In the genomic region with DNA sequence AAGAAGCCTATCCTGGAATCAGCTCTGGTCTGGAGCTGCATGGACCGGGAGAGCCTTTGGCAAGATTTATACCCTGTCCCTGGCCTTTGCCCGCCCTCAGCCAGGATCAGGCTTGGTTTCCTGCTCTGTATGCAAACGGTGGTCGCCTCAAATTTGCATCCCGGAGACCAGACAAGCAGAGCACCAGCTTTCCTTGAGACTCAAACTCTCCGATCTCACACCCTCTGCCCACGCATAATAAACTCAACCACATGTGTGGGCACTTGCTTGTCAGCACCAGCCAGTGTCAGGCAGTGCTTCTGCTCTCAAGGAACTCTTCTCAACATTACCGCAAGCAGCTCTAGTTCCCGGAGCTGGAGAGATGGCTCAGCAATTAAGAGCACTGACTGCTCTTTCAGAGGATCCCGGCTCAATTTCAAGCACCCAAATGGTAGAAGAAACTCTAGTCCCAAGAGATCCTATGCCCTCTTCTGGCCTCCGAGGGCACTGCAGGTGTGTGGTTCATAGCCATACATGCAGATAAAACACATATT, we compare ENCODE assay signal across 8 mouse cellular contexts. TPM values are rescaled to one million over a fixed set of nuclear protein-coding genes. Genes with fewer than 3 reads are reported as not detected.
DNase-seq lines count a peak whose midpoint lies in the region; ATAC-seq lines count a peak whose summit lies in the region.

No protein-coding gene starts in this region.

- peak; percentile 83 for DNase-seq in CD4-positive helper T cell, adult 2 months (ENCODE audit: low read depth, low spot score)
- peak; percentile 70 for DNase-seq in adrenal gland, postnatal 25 days
- peak; percentile 73 for DNase-seq in embryonic facial prominence, embryonic 14.5 days (ENCODE audit: low spot score)
- peak; percentile 90 for DNase-seq in heart, embryonic 10.5 days (ENCODE audit: low spot score)
- peak; percentile 76 to 85 for DNase-seq in kidney, adult 8-10 months
- DNase-seq in neural tube, embryonic 11.5 days (ENCODE audit: low spot score): peak; percentile 73
- peak; percentile 46 for DNase-seq in telencephalon, adult 2 months (ENCODE audit: low read depth, low spot score)

- peak overlapping the region; percentile 67 for H3K9ac ChIP-seq in embryonic facial prominence, embryonic 14.5 days (ENCODE audit: low read depth, low read length)
- peak overlapping the region; percentile 77 for H3K9ac ChIP-seq in liver, embryonic 16.5 days (ENCODE audit: low read depth, low read length)
- peak overlapping the region; percentile 50 for H3K9ac ChIP-seq in neural tube, embryonic 11.5 days (ENCODE audit: low read length)

- peak; percentile 17 for ATAC-seq in embryonic facial prominence, embryonic 14.5 days (ENCODE audit: low read depth)
- peak; percentile 3; the same call in 1 of the 2 replicates for ATAC-seq in liver, embryonic 16.5 days (ENCODE audit: low read depth)
- peak; percentile 57 for ATAC-seq in neural tube, embryonic 11.5 days (ENCODE audit: insufficient read depth, low FRiP score, low TSS enrichment)

- H3K36me3 ChIP-seq in embryonic facial prominence, embryonic 14.5 days (ENCODE audit: control insufficient read depth, insufficient read depth, low read length): peaks cover 21% of the 10 kb centered on the region
- peaks cover 28% of the 10 kb centered on the region for H3K36me3 ChIP-seq in heart, embryonic 10.5 days
- peaks cover 20% of the 10 kb centered on the region for H3K36me3 ChIP-seq in liver, embryonic 16.5 days (ENCODE audit: control insufficient read depth, insufficient read depth)
- peaks cover 7% of the 10 kb centered on the region; the same call in 1 of the 2 replicates for H3K36me3 ChIP-seq in neural tube, embryonic 11.5 days (ENCODE audit: control insufficient read depth, insufficient read depth, low read length)

- peak overlapping the region; percentile 44 for H3K4me3 ChIP-seq in embryonic facial prominence, embryonic 14.5 days (ENCODE audit: low read depth, low read length)
- peak overlapping the region; percentile 57 for H3K4me3 ChIP-seq in heart, embryonic 10.5 days
- peak overlapping the region; percentile 67 for H3K4me3 ChIP-seq in liver, embryonic 16.5 days (ENCODE audit: low read depth, low read length)
- peak overlapping the region; percentile 42 for H3K4me3 ChIP-seq in neural tube, embryonic 11.5 days (ENCODE audit: low read depth, low read length)

- peaks cover 9% of the 10 kb centered on the region; the same call in 1 of the 2 replicates for H3K4me1 ChIP-seq in embryonic facial prominence, embryonic 14.5 days (ENCODE audit: control insufficient read depth, insufficient read depth, low read length)
- peaks cover 39% of the 10 kb centered on the region for H3K4me1 ChIP-seq in heart, embryonic 10.5 days
- peaks cover 52% of the 10 kb centered on the region for H3K4me1 ChIP-seq in liver, embryonic 16.5 days (ENCODE audit: control insufficient read depth, low read depth, low read length)
- H3K4me1 ChIP-seq in neural tube, embryonic 11.5 days (ENCODE audit: control insufficient read depth, insufficient read depth, low read length): peaks cover under 1% of the 10 kb centered on the region

- peak overlapping the region; percentile 75 for H3K27ac ChIP-seq in embryonic facial prominence, embryonic 14.5 days (replicated peaks; ENCODE audit: low read depth, low read length)
- peak overlapping the region; percentile 88 for H3K27ac ChIP-seq in heart, embryonic 10.5 days
- H3K27ac ChIP-seq in liver, embryonic 16.5 days (ENCODE audit: low read length): peak overlapping the region; percentile 95
- H3K27ac ChIP-seq in neural tube, embryonic 11.5 days (ENCODE audit: low read depth, low read length): peak overlapping the region; percentile 64

- H3K9me3 ChIP-seq in embryonic facial prominence, embryonic 14.5 days (ENCODE audit: control insufficient read depth, low read length): no peaks in the 10 kb centered on the region
- H3K9me3 ChIP-seq in heart, embryonic 10.5 days: no peaks in the 10 kb centered on the region
- H3K9me3 ChIP-seq in liver, embryonic 16.5 days (replicated peaks; ENCODE audit: control insufficient read depth, low read length): no peaks in the 10 kb centered on the region
- H3K9me3 ChIP-seq in neural tube, embryonic 11.5 days (ENCODE audit: control insufficient read depth, low read length): no peaks in the 10 kb centered on the region

- 4% methylated on average over 11 of the region's 11 CpGs for WGBS in embryonic facial prominence, embryonic 14.5 days
- 3% methylated on average over 11 of the region's 11 CpGs for WGBS in heart, embryonic 10.5 days
- 3% methylated on average over 11 of the region's 11 CpGs for WGBS in liver, embryonic 16.5 days (ENCODE audit: insufficient replicate concordance)
- whole genome bisulfite sequencing in neural tube, embryonic 11.5 days: 3% methylated on average over 11 of the region's 11 CpGs

- H3K4me2 ChIP-seq in embryonic facial prominence, embryonic 14.5 days (ENCODE audit: low read depth, low read length): peak overlapping the region; percentile 83
- peak overlapping the region; percentile 98 for H3K4me2 ChIP-seq in liver, embryonic 16.5 days (ENCODE audit: low read depth, low read length)
- H3K4me2 ChIP-seq in neural tube, embryonic 11.5 days (ENCODE audit: low read depth): peak overlapping the region; percentile 70

- H3K27me3 ChIP-seq in embryonic facial prominence, embryonic 14.5 days (replicated peaks; ENCODE audit: control insufficient read depth, insufficient read depth, low read length): no peaks in the 10 kb centered on the region
- no peaks in the 10 kb centered on the region for H3K27me3 ChIP-seq in heart, embryonic 10.5 days (ENCODE audit: insufficient read depth, poor library complexity, severe bottlenecking)
- H3K27me3 ChIP-seq in liver, embryonic 16.5 days (ENCODE audit: control insufficient read depth, insufficient read depth, low read depth, low read length): no peaks in the 10 kb centered on the region
- H3K27me3 ChIP-seq in neural tube, embryonic 11.5 days (ENCODE audit: control insufficient read depth, insufficient read depth, low read length): no peaks in the 10 kb centered on the region

RNA-seq across cellular contexts. Expression of a gene that starts 6.7 kb away (rescaled TPM):
- total RNA-seq in adrenal gland, postnatal 25 days (2021): 168 and 179 TPM in 2 replicates
- 83.7 and 92.8 TPM in 2 replicates for polyA plus RNA-seq in embryonic facial prominence, embryonic 14.5 days (2014; fragmentation: Nextera tagmentation; extraction: Ambion mirVana)
- 55.9 and 69.2 TPM in 2 replicates for polyA plus RNA-seq in heart, embryonic 10.5 days (2016; fragmentation: Nextera tagmentation; extraction: Ambion mirVana)
- polyA plus RNA-seq in liver, embryonic 16.5 days (2015; fragmentation: Nextera tagmentation; extraction: Ambion mirVana): 45.9 and 48.6 TPM in 2 replicates
- 41.5 and 43.5 TPM in 2 replicates for polyA plus RNA-seq in neural tube, embryonic 11.5 days (2014; fragmentation: Nextera tagmentation; extraction: Ambion mirVana)

RNA-seq across cellular contexts. Expression of a gene that starts 11.2 kb away (rescaled TPM):
- total RNA-seq in adrenal gland, postnatal 25 days (2021): 1.6 TPM in 2 replicates
- 0.13 TPM in 1 of 2 replicates, not detected in the other for polyA plus RNA-seq in embryonic facial prominence, embryonic 14.5 days (2014; fragmentation: Nextera tagmentation; extraction: Ambion mirVana)
- 0.94 and 1.1 TPM in 2 replicates for polyA plus RNA-seq in heart, embryonic 10.5 days (2016; fragmentation: Nextera tagmentation; extraction: Ambion mirVana)
- polyA plus RNA-seq in liver, embryonic 16.5 days (2015; fragmentation: Nextera tagmentation; extraction: Ambion mirVana): 0.69 and 1.6 TPM in 2 replicates
- 0.09 and 0.15 TPM in 2 replicates for polyA plus RNA-seq in neural tube, embryonic 11.5 days (2014; fragmentation: Nextera tagmentation; extraction: Ambion mirVana)

RNA-seq across cellular contexts. Expression of a gene that starts 23.0 kb away (rescaled TPM):
- total RNA-seq in adrenal gland, postnatal 25 days (2021): 5.8 and 11.4 TPM in 2 replicates
- 5.6 and 5.7 TPM in 2 replicates for polyA plus RNA-seq in embryonic facial prominence, embryonic 14.5 days (2014; fragmentation: Nextera tagmentation; extraction: Ambion mirVana)
- polyA plus RNA-seq in heart, embryonic 10.5 days (2016; fragmentation: Nextera tagmentation; extraction: Ambion mirVana): 1.1 and 1.6 TPM in 2 replicates
- polyA plus RNA-seq in liver, embryonic 16.5 days (2015; fragmentation: Nextera tagmentation; extraction: Ambion mirVana): 17.4 and 17.9 TPM in 2 replicates
- polyA plus RNA-seq in neural tube, embryonic 11.5 days (2014; fragmentation: Nextera tagmentation; extraction: Ambion mirVana): 1.9 and 2.3 TPM in 2 replicates

RNA-seq across cellular contexts. Expression of a gene that starts 36.1 kb away (rescaled TPM):
- 0.67 TPM in 2 replicates for total RNA-seq in adrenal gland, postnatal 25 days (2021)
- polyA plus RNA-seq in embryonic facial prominence, embryonic 14.5 days (2014; fragmentation: Nextera tagmentation; extraction: Ambion mirVana): 0.43 and 0.95 TPM in 2 replicates
- polyA plus RNA-seq in heart, embryonic 10.5 days (2016; fragmentation: Nextera tagmentation; extraction: Ambion mirVana): 0.20 and 0.28 TPM in 2 replicates
- 0.05 and 0.08 TPM in 2 replicates for polyA plus RNA-seq in liver, embryonic 16.5 days (2015; fragmentation: Nextera tagmentation; extraction: Ambion mirVana)
- polyA plus RNA-seq in neural tube, embryonic 11.5 days (2014; fragmentation: Nextera tagmentation; extraction: Ambion mirVana): 0.20 and 0.26 TPM in 2 replicates

Comparison
In these comparisons a context has a peak if more than half of its experiments do, and no peak if none do; other contexts are left out.
1. Peak in every context shown above with its lines: DNase-seq, ATAC-seq, H3K4me3 ChIP-seq and H3K27ac ChIP-seq.
2. ATAC-seq: peak in every context shown above with its lines; median percentile 57 in neural tube, embryonic 11.5 days; 17 in embryonic facial prominence, embryonic 14.5 days; 3 in liver, embryonic 16.5 days.